Comparison of ENCODE assay signal across 8 mouse cellular contexts in genomic region chr1:37866286-37866685, GRCm38 (mm10). TPM values are rescaled to one million over a fixed set of nuclear protein-coding genes. Genes with fewer than 3 reads are reported as not detected.
DNase-seq lines count a peak whose midpoint lies in the region; ATAC-seq and TF ChIP-seq lines count a peak whose summit lies in the region.

Gene Tsga10 (minus strand): TSS chr1:37866429.

- peak within 1 kb of the TSS; percentile 72 for H3K4me2 ChIP-seq in heart, embryonic 16.5 days (ENCODE audit: low read depth, low read length)
- peak within 1 kb of the TSS; percentile 61 for H3K4me2 ChIP-seq in hindbrain, embryonic 14.5 days (replicated peaks)
- H3K4me2 ChIP-seq in liver, postnatal 0 days (ENCODE audit: low read depth, low read length), result peak within 1 kb of the TSS; percentile 91

- H3K4me1 ChIP-seq in heart, embryonic 16.5 days (ENCODE audit: control insufficient read depth, insufficient read depth, low read length), result no peaks in the 10 kb centered on the region
- H3K4me1 ChIP-seq in hindbrain, embryonic 14.5 days (replicated peaks; ENCODE audit: control insufficient read depth, insufficient read depth, low read length), result no peaks in the 10 kb centered on the region
- H3K4me1 ChIP-seq in liver, postnatal 0 days (ENCODE audit: insufficient read depth), result peaks cover 7% of the 10 kb centered on the region

- no peak for ATAC-seq in heart, embryonic 16.5 days (replicated peaks; ENCODE audit: extremely low read depth, insufficient read depth, low FRiP score)
- ATAC-seq in hindbrain, embryonic 14.5 days (ENCODE audit: low FRiP score), result no peak
- ATAC-seq in liver, postnatal 0 days, result no peak
- ATAC-seq in activated CD4-positive, CD25-positive, alpha-beta regulatory T cell, adult 4 months, result no peak

- peak within 1 kb of the TSS; percentile 84 for H3K9ac ChIP-seq in heart, embryonic 16.5 days (ENCODE audit: low read length)
- peak within 1 kb of the TSS; percentile 68 for H3K9ac ChIP-seq in hindbrain, embryonic 14.5 days
- H3K9ac ChIP-seq in liver, postnatal 0 days (replicated peaks), result peak within 1 kb of the TSS; percentile 75

- H3K4me3 ChIP-seq in heart, embryonic 16.5 days (ENCODE audit: low read length), result peak within 1 kb of the TSS; percentile 86
- H3K4me3 ChIP-seq in hindbrain, embryonic 14.5 days (replicated peaks; ENCODE audit: low read length), result peak within 1 kb of the TSS; percentile 51
- peak within 1 kb of the TSS; percentile 67 for H3K4me3 ChIP-seq in liver, postnatal 0 days (ENCODE audit: low read depth, low read length)

- H3K27me3 ChIP-seq in heart, embryonic 16.5 days (ENCODE audit: control insufficient read depth, insufficient read depth, low read length), result no peaks in the 10 kb centered on the region
- no peaks in the 10 kb centered on the region for H3K27me3 ChIP-seq in hindbrain, embryonic 14.5 days (ENCODE audit: control insufficient read depth, insufficient read depth, low read length)
- no peaks in the 10 kb centered on the region for H3K27me3 ChIP-seq in liver, postnatal 0 days (ENCODE audit: insufficient read depth, low read length)

- TF ChIP-seq CTCF in liver, postnatal 0 days (IDR thresholded peaks at IDR 0.05; ENCODE audit: low read depth), result no peak

- peak within 1 kb of the TSS; percentile 92 for H3K27ac ChIP-seq in heart, embryonic 16.5 days (ENCODE audit: low read length)
- H3K27ac ChIP-seq in hindbrain, embryonic 14.5 days, result peak within 1 kb of the TSS; percentile 89
- peak within 1 kb of the TSS; percentile 78 for H3K27ac ChIP-seq in liver, postnatal 0 days (ENCODE audit: low read depth)

- no peaks in the 10 kb centered on the region for H3K36me3 ChIP-seq in heart, embryonic 16.5 days (ENCODE audit: control insufficient read depth, insufficient read depth)
- no peaks in the 10 kb centered on the region for H3K36me3 ChIP-seq in hindbrain, embryonic 14.5 days (replicated peaks; ENCODE audit: control insufficient read depth, insufficient read depth)
- H3K36me3 ChIP-seq in liver, postnatal 0 days (replicated peaks; ENCODE audit: insufficient read depth, low read length), result no peaks in the 10 kb centered on the region

- no peak for TF ChIP-seq EP300 in liver, postnatal 0 days (IDR thresholded peaks at IDR 0.05; ENCODE audit: low read depth)

- WGBS in heart, embryonic 16.5 days, result 89% methylated on average over 6 of the region's 6 CpGs
- 82% methylated on average over 6 of the region's 6 CpGs for WGBS in hindbrain, embryonic 14.5 days
- 85% methylated on average over 6 of the region's 6 CpGs for WGBS in liver, postnatal 0 days (ENCODE audit: insufficient replicate concordance)

- no peak for DNase-seq in heart, adult 9 months (ENCODE audit: low spot score in 2 of 2)
- peak; percentile 52 for DNase-seq in MN1 (ENCODE audit: low spot score)
- no peak for DNase-seq in hindbrain, embryonic 14.5 days (ENCODE audit: low spot score)
- DNase-seq in liver, postnatal 0 days, result no peak
- DNase-seq in c-Kit-positive CD71-positive TER-119-positive erythroid progenitor cells, embryonic 14.5 days (ENCODE audit: low spot score), result no peak
- DNase-seq in embryo, embryonic 9.5 days (ENCODE audit: extremely low spot score), result no peak

- H3K9me3 ChIP-seq in heart, embryonic 16.5 days (replicated peaks; ENCODE audit: control insufficient read depth, low read length), result no peaks in the 10 kb centered on the region; the same call in 1 of the 2 replicates
- no peaks in the 10 kb centered on the region for H3K9me3 ChIP-seq in hindbrain, embryonic 14.5 days (ENCODE audit: control insufficient read depth, low read length)
- no peaks in the 10 kb centered on the region for H3K9me3 ChIP-seq in liver, postnatal 0 days (ENCODE audit: low read length)

RNA-seq across cellular contexts. Expression of gene Tsga10, which starts in this region (rescaled TPM):
- 4.4 and 4.9 TPM in 2 replicates for polyA plus RNA-seq in heart, embryonic 16.5 days (2015; fragmentation: Nextera tagmentation; extraction: Ambion mirVana)
- polyA plus RNA-seq in hindbrain, embryonic 14.5 days (2014; fragmentation: Nextera tagmentation; extraction: Ambion mirVana), result 14.4 and 14.9 TPM in 2 replicates
- 1.0 and 1.1 TPM in 2 replicates for polyA plus RNA-seq in liver, postnatal 0 days (2015; fragmentation: Nextera tagmentation; extraction: Ambion mirVana)
- polyA plus RNA-seq in activated CD4-positive, CD25-positive, alpha-beta regulatory T cell, adult 4 months (2017; shearing (Covaris generic)), result 1 to 10 TPM in 1 of 2 experiments, under 1 TPM in 1; 0.99 to 1.5 TPM
